Mouse (Mus musculus): ENCODE measurements around the gene Gipc2. TPM values are rescaled to one million over a fixed set of nuclear protein-coding genes. Genes with fewer than 3 reads are reported as not detected.
"Not testable (repeated sequence)": the region's sequence is repeated elsewhere in the genome, so short reads cannot be mapped to it uniquely, and the experiment has no call there.

Gene Gipc2
- polyA plus RNA-seq, 1 experiment from 2014 or later = 74.1 TPM

GRCm38 (mm10) chr3:152145186-152145585, 20.8 kb downstream of the Gipc2 start:
- Histone ChIP-seq H3K27ac (peak overlapping the region; percentile 15; the same call in 1 of the 2 replicates), H3K4me2 (ENCODE audit: low read length) (no peak overlapping the region), H3K4me3 (replicated peaks; ENCODE audit: low read depth, low read length) (no peak overlapping the region), H3K36me3 (ENCODE audit: insufficient read depth, low read length) (no peaks in the 10 kb centered on the region), H3K9ac (ENCODE audit: low read depth, low read length) (no peak overlapping the region), H3K9me3 (replicated peaks; ENCODE audit: low read length) (no peaks in the 10 kb centered on the region), H3K27me3 (ENCODE audit: insufficient read depth, low read length) (no peaks in the 10 kb centered on the region), H3K4me1 (replicated peaks; ENCODE audit: insufficient read depth, low read length) (peaks cover 33% of the 10 kb centered on the region; the same call in 1 of the 2 replicates)
- 5% methylated on average over 2 of the region's 2 CpGs for WGBS
- no peak for TF ChIP-seq CTCF (IDR thresholded peaks at IDR 0.05; ENCODE audit: low read depth)
- DNase-seq (ENCODE audit: low spot score) (peak; percentile 88), ATAC-seq (replicated peaks; ENCODE audit: low FRiP score, low read depth) (peak; percentile 82)

GRCm38 (mm10) chr3:152142989-152143695, 22.9 kb downstream of the Gipc2 start:
- Histone ChIP-seq H3K9me3 (replicated peaks; ENCODE audit: low read length) (no peaks in the 10 kb centered on the region), H3K4me2 (ENCODE audit: low read length) (no peak overlapping the region), H3K4me3 (replicated peaks; ENCODE audit: low read depth, low read length) (no peak overlapping the region), H3K36me3 (ENCODE audit: insufficient read depth, low read length) (no peaks in the 10 kb centered on the region), H3K27ac (peak overlapping the region; percentile 70), H3K27me3 (ENCODE audit: insufficient read depth, low read length) (no peaks in the 10 kb centered on the region), H3K4me1 (replicated peaks; ENCODE audit: insufficient read depth, low read length) (peaks cover 26% of the 10 kb centered on the region; the same call in 1 of the 2 replicates), H3K9ac (ENCODE audit: low read depth, low read length) (no peak overlapping the region)
- DNase-seq (ENCODE audit: low spot score) (peak; percentile 68), ATAC-seq (replicated peaks; ENCODE audit: low FRiP score, low read depth) (no peak)
- 0 out of 2 replicates have a peak, but pooled peaks have one; percentile 5 for TF ChIP-seq CTCF (IDR thresholded peaks at IDR 0.05; ENCODE audit: low read depth)
- WGBS = 47% methylated on average over 6 of the region's 6 CpGs

DNA sequence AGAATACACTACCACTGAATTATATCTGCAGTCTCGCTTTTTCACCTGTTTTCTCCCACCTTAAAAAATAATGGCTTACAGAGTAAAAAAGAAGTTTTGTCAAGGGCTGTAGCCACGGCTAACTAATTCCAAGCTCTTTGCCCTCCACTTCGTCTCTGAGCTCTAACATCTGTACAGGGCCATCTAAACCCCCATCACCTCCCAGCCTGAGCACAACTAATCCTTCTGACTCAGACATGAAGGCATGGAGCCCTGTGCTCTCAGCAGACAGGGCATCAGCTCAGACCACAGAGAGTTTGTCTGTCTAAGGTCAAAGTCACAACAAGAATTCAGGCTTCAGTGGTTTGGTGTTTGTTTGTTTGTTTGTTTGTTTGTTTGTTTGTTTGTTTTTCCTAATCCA, 23.9 kb downstream of the Gipc2 start:
- WGBS = 65% methylated on average over 3 of the region's 3 CpGs
- Histone ChIP-seq H3K9ac (ENCODE audit: low read depth, low read length) (no peak overlapping the region), H3K36me3 (ENCODE audit: insufficient read depth, low read length) (no peaks in the 10 kb centered on the region), H3K27ac (no peak overlapping the region), H3K4me1 (replicated peaks; ENCODE audit: insufficient read depth, low read length) (peaks cover 18% of the 10 kb centered on the region; the same call in 1 of the 2 replicates), H3K4me2 (ENCODE audit: low read length) (no peak overlapping the region), H3K27me3 (ENCODE audit: insufficient read depth, low read length) (no peaks in the 10 kb centered on the region), H3K4me3 (replicated peaks; ENCODE audit: low read depth, low read length) (no peak overlapping the region), H3K9me3 (replicated peaks; ENCODE audit: low read length) (no peaks in the 10 kb centered on the region)
- ATAC-seq (replicated peaks; ENCODE audit: low FRiP score, low read depth) = no peak
- TF ChIP-seq CTCF (IDR thresholded peaks at IDR 0.05; ENCODE audit: low read depth) = no peak
- DNase-seq (ENCODE audit: low spot score) = no peak

- H3K9ac ChIP-seq (ENCODE audit: low read depth, low read length); H3K27ac ChIP-seq; DNase-seq (ENCODE audit: low spot score); H3K4me1 ChIP-seq (replicated peaks; ENCODE audit: insufficient read depth, low read length); ATAC-seq (replicated peaks; ENCODE audit: low FRiP score, low read depth); H3K36me3 ChIP-seq (ENCODE audit: insufficient read depth, low read length); H3K4me3 ChIP-seq (replicated peaks; ENCODE audit: low read depth, low read length); H3K4me2 ChIP-seq (ENCODE audit: low read length); H3K27me3 ChIP-seq (ENCODE audit: insufficient read depth, low read length); H3K9me3 ChIP-seq (replicated peaks; ENCODE audit: low read length): not testable (repeated sequence)
- 88% methylated on average over 3 of the region's 3 CpGs for WGBS
Observed at GRCm38 (mm10) chr3:152139308-152139707, 26.7 kb downstream of the Gipc2 start.

DNA sequence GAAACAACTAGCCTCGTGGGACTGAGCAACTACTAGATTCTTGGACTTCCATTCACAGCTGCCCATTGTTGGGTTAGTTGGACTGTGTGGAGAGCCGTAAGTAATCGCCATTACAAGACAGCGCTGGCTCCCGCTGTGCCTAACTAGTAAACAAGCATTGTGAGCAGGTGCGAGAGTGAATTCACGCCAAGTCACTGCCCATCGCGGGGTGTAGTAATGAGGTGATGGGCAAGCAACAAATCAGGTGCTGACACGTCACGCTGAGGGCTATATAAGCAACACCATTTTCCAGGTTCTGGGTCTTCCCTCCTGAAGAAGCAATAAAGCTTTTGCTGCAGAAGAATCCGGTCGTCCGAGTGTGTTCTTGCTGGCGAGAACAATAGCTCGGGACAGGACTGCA, 29.9 kb downstream of the Gipc2 start:
- not testable (repeated sequence) for H3K9ac ChIP-seq (ENCODE audit: low read depth, low read length); H3K27ac ChIP-seq; ATAC-seq (replicated peaks; ENCODE audit: low FRiP score, low read depth); H3K4me2 ChIP-seq (ENCODE audit: low read length); H3K36me3 ChIP-seq (ENCODE audit: insufficient read depth, low read length); H3K4me3 ChIP-seq (replicated peaks; ENCODE audit: low read depth, low read length); H3K9me3 ChIP-seq (replicated peaks; ENCODE audit: low read length); H3K27me3 ChIP-seq (ENCODE audit: insufficient read depth, low read length); H3K4me1 ChIP-seq (replicated peaks; ENCODE audit: insufficient read depth, low read length); DNase-seq (ENCODE audit: low spot score)
- 90% methylated on average over 16 of the region's 16 CpGs for WGBS

GRCm38 (mm10) chr3:152133621-152134020, 32.4 kb downstream of the Gipc2 start:
- no peak for TF ChIP-seq CTCF (IDR thresholded peaks at IDR 0.05; ENCODE audit: low read depth)
- Histone ChIP-seq H3K4me2 (ENCODE audit: low read length) (no peak overlapping the region), H3K9me3 (replicated peaks; ENCODE audit: low read length) (no peaks in the 10 kb centered on the region), H3K27ac (no peak overlapping the region), H3K36me3 (ENCODE audit: insufficient read depth, low read length) (no peaks in the 10 kb centered on the region), H3K9ac (ENCODE audit: low read depth, low read length) (no peak overlapping the region), H3K4me3 (replicated peaks; ENCODE audit: low read depth, low read length) (no peak overlapping the region), H3K4me1 (replicated peaks; ENCODE audit: insufficient read depth, low read length) (no peaks in the 10 kb centered on the region), H3K27me3 (ENCODE audit: insufficient read depth, low read length) (no peaks in the 10 kb centered on the region)
- ATAC-seq (replicated peaks; ENCODE audit: low FRiP score, low read depth) (no peak), DNase-seq (ENCODE audit: low spot score) (no peak)
- WGBS = 64% methylated on average over 9 of the region's 9 CpGs

DNA sequence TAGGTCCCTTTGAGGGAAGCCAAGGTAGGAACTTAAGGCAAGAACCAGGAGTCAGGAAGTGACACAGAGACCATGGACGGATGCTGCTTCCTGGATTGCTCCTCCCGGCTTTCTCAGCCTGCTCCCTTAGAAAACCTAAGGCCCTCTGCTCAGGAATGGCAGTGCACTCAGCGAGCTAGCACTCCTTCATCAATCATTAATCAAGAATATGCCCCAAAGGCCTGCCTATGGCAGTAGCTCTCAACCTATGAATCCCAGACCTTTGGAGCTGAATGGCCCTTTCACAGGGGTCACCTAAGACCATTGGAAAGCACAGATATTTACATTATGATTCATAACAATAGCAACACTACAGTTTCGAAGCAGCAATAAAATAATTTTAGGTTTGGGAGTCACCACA, 35.1 kb downstream of the Gipc2 start:
- Histone ChIP-seq H3K9me3 (replicated peaks; ENCODE audit: low read length) (no peaks in the 10 kb centered on the region), H3K27ac (no peak overlapping the region), H3K4me1 (replicated peaks; ENCODE audit: insufficient read depth, low read length) (no peaks in the 10 kb centered on the region), H3K9ac (ENCODE audit: low read depth, low read length) (no peak overlapping the region), H3K4me3 (replicated peaks; ENCODE audit: low read depth, low read length) (no peak overlapping the region), H3K36me3 (ENCODE audit: insufficient read depth, low read length) (no peaks in the 10 kb centered on the region), H3K4me2 (ENCODE audit: low read length) (no peak overlapping the region), H3K27me3 (ENCODE audit: insufficient read depth, low read length) (no peaks in the 10 kb centered on the region)
- no peak for TF ChIP-seq CTCF (IDR thresholded peaks at IDR 0.05; ENCODE audit: low read depth)
- no peak; the same call in 1 of the 2 replicates for ATAC-seq (replicated peaks; ENCODE audit: low FRiP score, low read depth)
- WGBS = 75% methylated on average over 4 of the region's 4 CpGs
- no peak for DNase-seq (ENCODE audit: low spot score)

DNA sequence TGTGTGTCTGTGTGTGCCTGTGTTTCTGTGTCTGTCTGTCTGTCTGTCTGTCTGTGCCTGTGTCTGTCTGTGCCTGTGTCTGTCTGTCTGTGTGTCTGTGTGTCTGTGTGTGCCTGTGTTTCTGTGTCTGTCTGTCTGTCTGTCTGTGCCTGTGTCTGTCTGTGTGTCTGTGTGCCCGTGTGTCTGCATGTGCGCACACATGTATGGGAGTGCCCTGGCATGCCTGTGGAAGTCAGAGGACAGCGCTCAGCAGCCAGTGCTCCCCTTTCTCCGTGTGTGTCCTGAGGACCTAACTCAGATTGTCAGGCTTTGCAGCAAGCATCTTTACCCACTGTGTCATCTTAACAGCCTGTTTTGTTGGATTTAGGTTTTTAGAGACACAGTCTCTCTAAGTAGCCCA, 36.6 kb downstream of the Gipc2 start:
- H3K9me3 ChIP-seq (replicated peaks; ENCODE audit: low read length); H3K4me1 ChIP-seq (replicated peaks; ENCODE audit: insufficient read depth, low read length); H3K27me3 ChIP-seq (ENCODE audit: insufficient read depth, low read length); H3K4me3 ChIP-seq (replicated peaks; ENCODE audit: low read depth, low read length); ATAC-seq (replicated peaks; ENCODE audit: low FRiP score, low read depth); H3K4me2 ChIP-seq (ENCODE audit: low read length); H3K36me3 ChIP-seq (ENCODE audit: insufficient read depth, low read length); H3K9ac ChIP-seq (ENCODE audit: low read depth, low read length); H3K27ac ChIP-seq; DNase-seq (ENCODE audit: low spot score): not testable (repeated sequence)
- 94% methylated on average over 4 of the region's 4 CpGs for WGBS
